Mouse (Mus musculus) left cerebral cortex, adult 11 months (tissue): ENCODE results near the gene Klhdc4.

Source experiments
- DNase-seq: peaks from one replicate; pipeline ENCODE4 v3.0.0; 2022; ENCODE audit warnings: low spot score

The Klhdc4 gene

GRCm38 (mm10) chr8:121829048-121829776, at the start of gene Klhdc4:
Klhdc4 (minus strand) TSS chr8:121829569.
- peak; percentile 78 for DNase-seq

- DNase-seq = no peak
Observed at GRCm38 (mm10) chr8:121877828-121878480, 48.6 kb upstream of the Klhdc4 start.

DNA sequence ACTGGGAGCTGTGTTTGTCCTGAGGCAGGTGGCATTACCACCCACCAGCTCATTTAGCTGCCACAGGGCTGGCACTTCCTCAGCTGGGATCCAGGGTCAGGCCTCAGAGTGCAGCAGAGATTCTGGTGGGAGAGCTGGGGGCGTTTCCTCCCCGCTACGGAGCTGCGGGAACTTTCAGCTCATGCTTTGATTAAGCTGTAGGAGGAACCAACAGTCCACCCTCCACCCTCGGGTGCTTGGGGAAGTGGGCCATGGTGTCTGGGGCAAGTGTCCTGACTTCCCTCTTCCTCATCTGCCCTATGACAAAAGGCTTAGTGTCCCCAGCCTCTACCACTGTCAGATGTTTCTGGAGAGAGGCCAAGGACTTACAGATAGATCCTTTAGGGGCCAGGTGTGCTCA, 47.8 kb upstream of the Klhdc4 start:
- DNase-seq = no peak

GRCm38 (mm10) chr8:121875517-121875916, 46.1 kb upstream of the Klhdc4 start:
- DNase-seq = no peak

DNA sequence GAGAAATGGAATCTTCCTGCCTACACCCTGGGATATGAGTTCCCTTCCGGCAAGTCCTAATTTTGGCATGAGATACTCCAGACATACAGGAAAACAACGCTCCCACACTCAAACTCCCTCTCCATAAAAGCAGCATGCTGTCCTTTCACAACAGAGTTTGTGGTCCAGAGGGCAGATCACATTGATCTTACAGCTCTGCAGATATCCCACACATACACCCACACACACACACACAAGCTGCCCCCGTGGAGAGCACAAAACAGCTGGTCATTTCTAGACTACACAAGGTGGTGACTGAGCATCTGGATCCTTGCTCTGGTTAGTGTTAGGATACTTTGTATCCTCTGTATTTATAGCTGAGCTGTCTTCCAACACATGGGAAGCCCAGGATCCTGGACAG, 45.7 kb upstream of the Klhdc4 start:
- DNase-seq = no peak

DNA sequence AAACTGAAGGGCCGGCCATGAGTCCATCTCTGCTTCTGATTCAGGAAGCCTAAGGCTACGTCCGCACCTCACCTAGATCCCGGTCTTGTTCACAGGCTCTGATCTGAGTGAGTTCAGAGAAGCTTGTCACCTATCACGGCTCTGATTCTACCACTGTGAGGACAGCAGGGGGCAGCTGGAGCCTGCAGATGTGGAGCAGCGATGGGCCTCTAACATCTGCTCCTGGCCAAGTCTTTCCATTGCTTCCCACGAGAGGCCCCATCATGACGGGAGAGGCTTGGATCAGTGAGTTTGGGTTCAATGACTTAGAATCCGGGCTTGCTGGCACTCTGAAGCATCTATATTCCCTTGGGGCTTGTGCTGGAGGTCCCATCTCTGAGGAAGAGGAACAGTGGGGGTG, 44.7 kb upstream of the Klhdc4 start:
- no peak for DNase-seq

DNA sequence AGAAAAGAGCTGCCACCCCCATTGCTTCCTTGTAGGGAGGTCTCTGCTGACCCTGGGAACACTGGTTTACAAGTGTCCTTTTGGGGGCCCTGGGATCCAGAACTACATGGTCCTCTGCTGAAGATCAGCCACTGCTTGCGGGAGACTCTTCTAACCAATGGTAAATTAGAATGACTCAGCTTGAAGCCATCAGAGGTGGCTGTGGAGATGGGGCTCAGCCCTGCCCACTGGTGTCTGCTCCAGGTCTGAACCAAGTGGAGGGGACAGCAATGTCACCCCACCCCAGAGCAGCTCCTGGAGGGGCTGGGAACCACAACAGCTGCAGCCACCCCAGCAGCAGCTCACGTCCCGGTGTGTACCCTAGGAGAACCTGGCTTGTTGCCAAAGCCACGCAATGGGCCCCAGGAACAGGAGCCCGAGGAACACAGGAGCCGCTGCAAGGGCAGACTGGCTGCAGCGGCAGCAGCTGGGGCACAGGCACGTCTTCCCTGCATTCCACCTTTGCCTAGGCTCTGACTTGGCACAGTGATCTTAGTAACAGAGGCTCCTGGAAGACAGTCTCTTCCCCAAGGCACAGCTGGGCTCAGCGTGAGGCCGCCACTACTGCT, 42.6 kb upstream of the Klhdc4 start:
- no peak for DNase-seq

DNA sequence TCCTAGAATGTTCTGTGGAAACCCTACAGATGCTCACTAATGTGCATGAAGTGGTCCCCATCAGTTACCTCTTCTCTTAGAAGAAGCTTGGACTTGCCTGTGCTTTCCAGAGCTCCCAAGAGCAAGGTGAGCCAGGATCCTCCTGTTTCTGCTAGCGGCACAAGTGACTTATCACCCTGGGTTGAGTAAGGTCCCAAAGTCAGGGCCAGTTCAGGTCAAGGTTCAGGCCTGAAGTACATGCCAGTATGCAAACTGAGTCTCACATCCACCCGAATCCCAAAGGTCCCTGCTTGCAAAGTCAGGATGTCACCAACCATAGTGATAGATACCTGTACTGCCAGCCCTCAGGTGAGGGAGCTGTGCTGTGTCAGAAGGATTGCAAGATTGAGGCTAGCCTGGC, 40.8 kb upstream of the Klhdc4 start:
- no peak for DNase-seq

GRCm38 (mm10) chr8:121868896-121869295, 39.5 kb upstream of the Klhdc4 start:
- DNase-seq = no peak

GRCm38 (mm10) chr8:121868196-121868595, 38.8 kb upstream of the Klhdc4 start:
- DNase-seq = no peak

GRCm38 (mm10) chr8:121865356-121865755, 36.0 kb upstream of the Klhdc4 start:
- DNase-seq = no peak

DNA sequence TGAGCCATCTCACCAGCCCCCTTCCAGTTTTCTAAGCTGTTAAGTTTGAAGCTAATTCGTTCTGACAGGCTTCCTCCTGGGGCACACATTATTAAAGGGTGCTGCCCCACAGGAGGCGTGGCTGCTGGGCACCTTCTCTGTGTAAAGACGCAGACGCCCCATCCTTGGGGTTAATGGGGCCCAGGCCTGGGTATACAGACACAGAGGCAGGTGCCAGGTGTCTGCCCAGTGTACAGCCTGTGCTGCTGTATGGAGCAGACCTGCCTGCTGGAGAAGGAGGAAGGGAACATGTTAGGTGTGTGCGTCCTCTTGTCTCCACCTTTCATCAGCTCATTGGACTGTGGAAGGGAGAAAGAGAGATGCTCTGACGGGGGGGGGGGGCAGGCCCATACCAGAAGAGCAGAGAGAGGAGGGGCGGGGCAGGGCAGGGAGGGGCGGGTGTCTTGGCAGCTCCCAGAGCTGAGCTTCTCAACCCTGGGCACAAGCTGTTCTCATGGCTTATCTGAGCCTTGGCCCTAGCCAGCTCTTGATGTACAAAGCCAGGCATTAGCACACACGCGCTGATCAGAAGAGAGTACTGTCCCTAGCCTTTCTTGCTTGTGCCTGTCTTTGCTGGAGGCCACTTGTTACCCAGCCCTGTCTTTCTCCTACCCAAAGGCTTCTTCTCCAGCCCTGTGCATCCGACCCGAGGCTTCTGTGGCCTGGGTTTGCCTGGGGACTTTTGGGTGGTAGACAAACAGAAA, 32.6 kb upstream of the Klhdc4 start:
- no peak for DNase-seq

DNA sequence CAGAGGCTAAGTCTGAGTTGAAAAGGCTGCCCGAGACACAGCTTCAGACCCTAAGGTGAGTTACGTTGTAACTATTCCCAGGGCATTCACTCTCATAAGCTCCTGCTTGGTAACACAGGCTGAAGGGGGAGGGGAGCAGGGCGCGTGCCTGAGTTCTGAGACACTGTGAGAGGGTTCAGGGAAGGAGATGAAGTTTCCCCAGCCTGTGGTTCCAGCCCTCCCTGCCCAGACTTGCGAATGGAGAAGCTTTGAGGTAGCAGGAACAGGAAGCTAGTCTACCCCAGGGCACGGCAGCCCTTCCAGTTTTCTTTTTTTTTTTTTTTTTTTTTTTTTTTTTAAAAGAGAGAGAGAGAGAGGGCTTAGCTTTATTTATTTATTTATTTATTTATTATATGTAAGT, 31.9 kb upstream of the Klhdc4 start:
- no peak for DNase-seq

GRCm38 (mm10) chr8:121857747-121858146, 28.4 kb upstream of the Klhdc4 start:
- no peak for DNase-seq

GRCm38 (mm10) chr8:121857331-121857730, 28.0 kb upstream of the Klhdc4 start:
- no peak for DNase-seq

- no peak for DNase-seq
Observed at GRCm38 (mm10) chr8:121856071-121856746, 26.8 kb upstream of the Klhdc4 start.

DNA sequence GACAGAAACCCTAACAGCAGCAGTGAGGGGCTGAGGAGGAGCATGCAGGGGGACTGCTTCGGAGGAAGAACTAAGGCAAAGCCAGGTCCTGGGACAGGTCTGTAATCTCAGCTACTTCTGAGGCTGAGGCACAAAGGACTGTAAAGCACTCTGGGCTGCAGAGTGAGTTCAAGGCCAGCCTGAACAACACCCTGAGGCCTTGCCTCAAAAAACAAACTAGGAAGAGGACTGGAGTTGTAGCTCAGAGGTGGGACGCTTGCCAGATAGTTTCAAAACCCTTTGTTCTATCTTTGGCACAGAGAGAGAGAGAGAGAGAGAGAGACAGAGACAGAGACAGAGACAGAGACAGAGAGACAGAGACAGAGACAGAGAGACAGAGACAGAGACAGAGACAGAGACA, 24.2 kb upstream of the Klhdc4 start:
- DNase-seq = no peak

- DNase-seq = no peak
Observed at GRCm38 (mm10) chr8:121852464-121852863, 23.1 kb upstream of the Klhdc4 start.

GRCm38 (mm10) chr8:121851716-121852115, 22.3 kb upstream of the Klhdc4 start:
- DNase-seq = no peak

- DNase-seq = peak; percentile 88
Observed at GRCm38 (mm10) chr8:121850821-121851470, 21.6 kb upstream of the Klhdc4 start.

DNA sequence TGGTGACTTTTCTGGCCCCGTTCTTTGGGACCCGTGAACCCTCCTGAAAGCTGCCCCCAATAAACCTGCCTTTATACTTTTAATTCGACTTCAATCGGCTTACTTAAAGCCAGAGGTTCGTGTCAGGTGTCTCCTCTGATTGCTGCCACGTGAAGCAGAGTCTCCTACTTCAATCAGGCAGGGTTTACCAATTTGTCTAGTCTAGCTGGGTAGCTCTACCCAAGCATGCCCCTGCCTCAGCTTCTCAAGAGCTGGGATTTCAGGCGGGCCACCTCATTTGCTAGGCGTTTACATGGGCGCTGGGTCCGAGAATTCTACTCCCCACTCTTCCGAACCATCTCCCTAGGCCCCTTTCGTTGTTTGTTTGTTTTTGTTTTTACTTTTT, 21.1 kb upstream of the Klhdc4 start:
- DNase-seq = no peak

DNA sequence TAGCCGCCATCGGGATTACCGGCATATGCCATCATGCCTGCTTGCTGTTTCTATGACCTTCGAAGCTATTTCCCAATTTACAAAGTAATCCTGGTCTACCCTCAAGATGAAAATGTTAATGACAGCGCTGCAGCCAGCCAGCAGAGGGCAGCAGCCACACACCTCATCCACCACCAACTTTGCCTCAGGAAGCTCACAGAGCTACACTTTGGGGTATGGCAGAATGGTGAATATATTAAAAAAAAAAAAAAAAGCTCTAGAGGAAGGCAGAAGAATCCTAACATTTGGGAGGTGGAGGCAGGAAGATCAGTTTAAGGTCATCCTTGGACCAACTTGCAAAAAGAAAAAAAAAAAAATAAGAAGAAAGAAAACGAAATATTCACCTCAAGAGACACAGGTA, 20.6 kb upstream of the Klhdc4 start:
- peak; percentile 68 for DNase-seq
